Mouse (Mus musculus) right cerebral cortex, adult 18-20 months (tissue): ENCODE data around the gene Tha1.

Experiments used
- DNase-seq: peaks from one replicate; pipeline ENCODE4 v3.0.0; 2022; ENCODE audit warnings: mixed read lengths

Gene Tha1

GRCm38 (mm10) chr11:117823411-117823810 is 49.9 kb downstream of the Tha1 start:
- DNase-seq, result no peak

- DNase-seq, result no peak
Measured at GRCm38 (mm10) chr11:117822728-117823241, 50.5 kb downstream of the Tha1 start.

GRCm38 (mm10) chr11:117821868-117822267 is 51.4 kb downstream of the Tha1 start:
- no peak for DNase-seq

GRCm38 (mm10) chr11:117820173-117820572 is 53.1 kb downstream of the Tha1 start:
- DNase-seq, result no peak

- DNase-seq, result no peak
Measured at GRCm38 (mm10) chr11:117819095-117819494, 54.2 kb downstream of the Tha1 start.
